Mouse (Mus musculus) intestine, embryonic 16.5 days (tissue): ENCODE measurements around the gene Pecr. TPM values are rescaled to one million over a fixed set of nuclear protein-coding genes. Genes with fewer than 3 reads are reported as not detected.
"Not testable (repeated sequence)": the region's sequence is repeated elsewhere in the genome, so short reads cannot be mapped to it uniquely, and the experiment has no call there.

Experiments used
- ATAC-seq: fragments of 200-750 bp; cut with Nextera tagmentation; 2 replicates; pipeline ENCODE4 v1.8.0; 2017; ENCODE audit warnings: moderate TSS enrichment, moderate library complexity
- H3K27ac ChIP-seq: fragments of 300-500 bp; sonication (generic); 2 replicates; pipeline ENCODE4 v1.5.1; 2014; ENCODE audit warnings: mild to moderate bottlenecking, low read length
- H3K27me3 ChIP-seq: fragments of 300-500 bp; sonication (generic); replicated peaks from 2 replicates; pipeline ENCODE4 v1.6.1; 2014; ENCODE audit warnings: low read length, control low read depth, mixed read lengths; ENCODE audit not compliant: control insufficient read depth, insufficient read depth
- H3K36me3 ChIP-seq: fragments of 300-500 bp; sonication (generic); 2 replicates; pipeline ENCODE4 v1.6.1; 2014; ENCODE audit warnings: low read length, control low read depth; ENCODE audit not compliant: control insufficient read depth, insufficient read depth
- H3K4me1 ChIP-seq: fragments of 300-500 bp; sonication (generic); 2 replicates; pipeline ENCODE4 v1.6.1; 2014; ENCODE audit warnings: low read length, control low read depth, mixed read lengths; ENCODE audit not compliant: control insufficient read depth, insufficient read depth
- H3K4me2 ChIP-seq: fragments of 300-500 bp; sonication (generic); 2 replicates; pipeline ENCODE4 v1.6.1; 2014; ENCODE audit warnings: low read depth, low read length, control low read depth
- H3K4me3 ChIP-seq: fragments of 300-500 bp; sonication (generic); 2 replicates; pipeline ENCODE4 v1.5.1; 2014; ENCODE audit warnings: mild to moderate bottlenecking, low read length
- H3K9ac ChIP-seq: fragments of 300-500 bp; sonication (generic); 2 replicates; pipeline ENCODE4 v1.6.1; 2014; ENCODE audit warnings: low read depth, low read length
- H3K9me3 ChIP-seq: fragments of 300-500 bp; sonication (generic); 2 replicates; pipeline ENCODE4 v1.6.1; 2016; ENCODE audit warnings: low read length, control low read depth; ENCODE audit not compliant: control insufficient read depth
- whole genome bisulfite sequencing: fragments of 180-500 bp; shearing (Covaris S2); extraction: QIAGEN DNeasy Blood & Tissue Kit; methylation state at CpG from one replicate; pipeline ENCODE4 v1.1.7; 2014; 5-methylcytosine and 5-hydroxymethylcytosine counted together
- polyA plus RNA-seq: library from polyadenylated mRNA; unstranded; fragments of >200 nt; fragmentation: Nextera tagmentation; extraction: Ambion mirVana; gene quantifications from 2 replicates; pipeline ENCODE4 v1.2.1, GENCODE M21; 2015

Gene Pecr
- polyA plus RNA-seq, 1 experiment from 2014 or later: 82.7 TPM

- H3K27ac ChIP-seq: no peak overlapping the region
- no peak for ATAC-seq
- no peaks in the 10 kb centered on the region for H3K36me3 ChIP-seq
- H3K4me3 ChIP-seq: no peak overlapping the region
- H3K4me2 ChIP-seq: no peak overlapping the region
- H3K27me3 ChIP-seq: no peaks in the 10 kb centered on the region
- H3K4me1 ChIP-seq: peaks cover 4% of the 10 kb centered on the region; the same call in 1 of the 2 replicates
- no peak overlapping the region for H3K9ac ChIP-seq
- no peaks in the 10 kb centered on the region; the same call in 1 of the 2 replicates for H3K9me3 ChIP-seq
- 41% methylated on average over 4 of the region's 4 CpGs for WGBS
Observed at GRCm38 (mm10) chr1:72226887-72227481, 57.1 kb downstream of the Pecr start.

GRCm38 (mm10) chr1:72226172-72226886 lies 57.8 kb downstream of the Pecr start:
- Histone ChIP-seq H3K27ac (no peak overlapping the region), H3K9me3 (no peaks in the 10 kb centered on the region; the same call in 1 of the 2 replicates), H3K27me3 (no peaks in the 10 kb centered on the region), H3K4me3 (peak overlapping the region; percentile 47), H3K36me3 (no peaks in the 10 kb centered on the region), H3K9ac (peak overlapping the region; percentile 46; the same call in 1 of the 2 replicates), H3K4me2 (peak overlapping the region; percentile 56), H3K4me1 (peaks cover 4% of the 10 kb centered on the region; the same call in 1 of the 2 replicates)
- ATAC-seq: peak; percentile 92
- WGBS: under 1% methylated on average over 9 of the region's 18 CpGs

- ATAC-seq: peak; percentile 91
- H3K27ac ChIP-seq, H3K36me3 ChIP-seq, H3K9me3 ChIP-seq, H3K4me1 ChIP-seq, H3K27me3 ChIP-seq: not testable (repeated sequence)
- Histone ChIP-seq H3K4me3 (peak overlapping the region; percentile 47), H3K9ac (peak overlapping the region; percentile 46), H3K4me2 (peak overlapping the region; percentile 56)
- under 1% methylated on average over 25 of the region's 31 CpGs for WGBS
Observed at GRCm38 (mm10) chr1:72225720-72226171, 58.4 kb downstream of the Pecr start.

GRCm38 (mm10) chr1:72225054-72225718 lies 58.9 kb downstream of the Pecr start:
- Histone ChIP-seq H3K27ac (no peak overlapping the region), H3K9ac (peak overlapping the region; percentile 46; the same call in 1 of the 2 replicates), H3K4me1 (peaks cover 4% of the 10 kb centered on the region; the same call in 1 of the 2 replicates), H3K36me3 (no peaks in the 10 kb centered on the region), H3K4me2 (peak overlapping the region; percentile 56), H3K27me3 (no peaks in the 10 kb centered on the region), H3K9me3 (no peaks in the 10 kb centered on the region; the same call in 1 of the 2 replicates), H3K4me3 (peak overlapping the region; percentile 47)
- WGBS: 19% methylated on average over 13 of the region's 13 CpGs
- ATAC-seq: no peak

- ATAC-seq: no peak
- Histone ChIP-seq H3K4me2 (no peak overlapping the region), H3K36me3 (no peaks in the 10 kb centered on the region), H3K9me3 (no peaks in the 10 kb centered on the region), H3K27ac (no peak overlapping the region), H3K4me3 (no peak overlapping the region), H3K4me1 (no peaks in the 10 kb centered on the region), H3K27me3 (no peaks in the 10 kb centered on the region), H3K9ac (no peak overlapping the region)
- 29% methylated on average over 4 of the region's 4 CpGs for WGBS
Observed at GRCm38 (mm10) chr1:72220008-72220407, 64.1 kb downstream of the Pecr start.

- 12% methylated on average over 2 of the region's 2 CpGs for WGBS
- peak; percentile 45 for ATAC-seq
- H3K27ac ChIP-seq: no peak overlapping the region
Observed at GRCm38 (mm10) chr1:72219116-72219515, 65.0 kb downstream of the Pecr start.

GRCm38 (mm10) chr1:72218626-72219025 lies 65.5 kb downstream of the Pecr start:
- Histone ChIP-seq H3K4me1 (no peaks in the 10 kb centered on the region), H3K9me3 (no peaks in the 10 kb centered on the region), H3K27me3 (no peaks in the 10 kb centered on the region), H3K4me3 (no peak overlapping the region), H3K36me3 (no peaks in the 10 kb centered on the region), H3K27ac (no peak overlapping the region), H3K4me2 (no peak overlapping the region), H3K9ac (no peak overlapping the region)
- 40% methylated on average over 2 of the region's 2 CpGs for WGBS
- peak; percentile 29; the same call in 1 of the 2 replicates for ATAC-seq

More at GRCm38 (mm10) chr1:72219116-72219515, 65.0 kb downstream of the Pecr start:
- Histone ChIP-seq H3K9me3 (no peaks in the 10 kb centered on the region), H3K4me1 (no peaks in the 10 kb centered on the region), H3K36me3 (no peaks in the 10 kb centered on the region), H3K27me3 (no peaks in the 10 kb centered on the region), H3K4me3 (no peak overlapping the region), H3K4me2 (no peak overlapping the region), H3K9ac (no peak overlapping the region)

GRCm38 (mm10) chr1:72216761-72217160 lies 67.4 kb downstream of the Pecr start:
- H3K36me3 ChIP-seq: no peaks in the 10 kb centered on the region
- H3K4me3 ChIP-seq: no peak overlapping the region
- H3K9ac ChIP-seq: no peak overlapping the region
- 89% methylated on average over 7 of the region's 7 CpGs for WGBS
- no peak overlapping the region for H3K27ac ChIP-seq
- H3K4me2 ChIP-seq: no peak overlapping the region
- H3K9me3 ChIP-seq: no peaks in the 10 kb centered on the region
- no peak for ATAC-seq
- H3K27me3 ChIP-seq: no peaks in the 10 kb centered on the region
- 0 out of 2 replicates have a peak, but pooled peaks cover 4% of the 10 kb centered on the region for H3K4me1 ChIP-seq

GRCm38 (mm10) chr1:72215174-72215573 lies 68.9 kb downstream of the Pecr start:
- Histone ChIP-seq H3K27ac (no peak overlapping the region), H3K27me3 (no peaks in the 10 kb centered on the region), H3K4me1 (0 out of 2 replicates have a peak, but pooled peaks cover 4% of the 10 kb centered on the region), H3K4me2 (no peak overlapping the region), H3K9me3 (no peaks in the 10 kb centered on the region), H3K4me3 (no peak overlapping the region), H3K36me3 (no peaks in the 10 kb centered on the region), H3K9ac (no peak overlapping the region)
- ATAC-seq: no peak
- WGBS: 73% methylated on average over 4 of the region's 4 CpGs
